Mouse (Mus musculus) intestine, postnatal 0 days (tissue): ENCODE results near the gene Tenm3. TPM values are rescaled to one million over a fixed set of nuclear protein-coding genes. Genes with fewer than 3 reads are reported as not detected.
A peak's percentile ranks its signal among the peaks of the same experiment; 100 is the strongest.

Experiments
- ATAC-seq: fragments of 200-750 bp; cut with Nextera tagmentation; 2 replicates; pipeline ENCODE4 v1.8.0; 2017; ENCODE audit warnings: mild to moderate bottlenecking, moderate TSS enrichment, moderate library complexity
- H3K27ac ChIP-seq: fragments of 300-500 bp; sonication (generic); 2 replicates; pipeline ENCODE4 v1.5.1; 2014; ENCODE audit warnings: mild to moderate bottlenecking, low read depth, low read length, moderate library complexity
- H3K27me3 ChIP-seq: fragments of 300-500 bp; sonication (generic); replicated peaks from 2 replicates; pipeline ENCODE4 v1.6.1; 2014; ENCODE audit warnings: low read length, mixed read lengths; ENCODE audit not compliant: control insufficient read depth, insufficient read depth
- H3K36me3 ChIP-seq: fragments of 300-500 bp; sonication (generic); 2 replicates; pipeline ENCODE4 v1.6.1; 2014; ENCODE audit warnings: mild to moderate bottlenecking, moderate library complexity; ENCODE audit not compliant: control insufficient read depth, insufficient read depth
- H3K4me1 ChIP-seq: fragments of 300-500 bp; sonication (generic); replicated peaks from 2 replicates; pipeline ENCODE4 v1.6.1; 2014; ENCODE audit warnings: antibody characterized with exemption, low read length, mixed read lengths; ENCODE audit not compliant: control insufficient read depth, insufficient read depth
- H3K4me2 ChIP-seq: fragments of 300-500 bp; sonication (generic); replicated peaks from 2 replicates; pipeline ENCODE4 v1.6.1; 2014; ENCODE audit warnings: low read depth, mild to moderate bottlenecking, moderate library complexity
- H3K4me3 ChIP-seq: fragments of 300-500 bp; sonication (generic); 2 replicates; pipeline ENCODE4 v1.5.1; 2014; ENCODE audit warnings: low read depth, low read length
- H3K9ac ChIP-seq: fragments of 300-500 bp; sonication (generic); 2 replicates; pipeline ENCODE4 v1.6.1; 2014; ENCODE audit warnings: mild to moderate bottlenecking, low read depth, low read length
- H3K9me3 ChIP-seq: fragments of 300-500 bp; sonication (generic); 2 replicates; pipeline ENCODE4 v1.6.1; 2016; ENCODE audit warnings: mixed run types; ENCODE audit not compliant: control insufficient read depth
- CTCF ChIP-seq: sonication (generic); IDR thresholded peaks from 2 replicates; pipeline ENCODE4 v1.5.1; 2016; ENCODE audit warnings: low read depth, mild to moderate bottlenecking, control low read depth, antibody characterized with exemption, moderate library complexity
- WGBS: fragments of 180-500 bp; shearing (Covaris S2); extraction: QIAGEN DNeasy Blood & Tissue Kit; methylation state at CpG from one replicate; pipeline ENCODE4 v1.1.7; 2014; 5-methylcytosine and 5-hydroxymethylcytosine counted together
- polyA plus RNA-seq: library from polyadenylated mRNA; unstranded; fragments of >200 nt; fragmentation: Nextera tagmentation; extraction: Ambion mirVana; gene quantifications from 2 replicates; pipeline ENCODE4 v1.2.1, GENCODE M21; 2015

The Tenm3 gene
- polyA plus RNA-seq, 1 experiment from 2014 or later = 5.3 TPM

GRCm38 (mm10) chr8:48649415-48649814 is 194.3 kb downstream of the Tenm3 start:
- 71% methylated on average over 7 of the region's 7 CpGs for WGBS
- Histone ChIP-seq H3K4me1 (no peaks in the 10 kb centered on the region), H3K27me3 (no peaks in the 10 kb centered on the region), H3K4me2 (no peak overlapping the region), H3K27ac (no peak overlapping the region), H3K9ac (no peak overlapping the region), H3K9me3 (no peaks in the 10 kb centered on the region), H3K4me3 (no peak overlapping the region), H3K36me3 (no peaks in the 10 kb centered on the region)
- no peak for TF ChIP-seq CTCF
- no peak for ATAC-seq

- WGBS = 58% methylated on average over 18 of the region's 18 CpGs
Measured at GRCm38 (mm10) chr8:48646110-48646509, 197.6 kb downstream of the Tenm3 start.

GRCm38 (mm10) chr8:48638129-48638528 is 205.6 kb downstream of the Tenm3 start:
- Histone ChIP-seq H3K4me1 (no peaks in the 10 kb centered on the region), H3K4me2 (no peak overlapping the region), H3K36me3 (no peaks in the 10 kb centered on the region), H3K27ac (no peak overlapping the region), H3K9ac (no peak overlapping the region), H3K4me3 (no peak overlapping the region), H3K9me3 (no peaks in the 10 kb centered on the region), H3K27me3 (no peaks in the 10 kb centered on the region)
- TF ChIP-seq CTCF = no peak
- 54% methylated on average over 4 of the region's 4 CpGs for WGBS
- no peak for ATAC-seq

More at GRCm38 (mm10) chr8:48646110-48646509, 197.6 kb downstream of the Tenm3 start:
- ATAC-seq = no peak
- H3K36me3 ChIP-seq = no peaks in the 10 kb centered on the region
- no peak overlapping the region for H3K9ac ChIP-seq
- H3K4me2 ChIP-seq = peak overlapping the region; percentile 38
- H3K4me3 ChIP-seq = no peak overlapping the region
- TF ChIP-seq CTCF = no peak
- no peaks in the 10 kb centered on the region for H3K9me3 ChIP-seq
- H3K27ac ChIP-seq = no peak overlapping the region
- H3K27me3 ChIP-seq = no peaks in the 10 kb centered on the region
- H3K4me1 ChIP-seq = no peaks in the 10 kb centered on the region

- Histone ChIP-seq H3K36me3 (no peaks in the 10 kb centered on the region), H3K4me3 (no peak overlapping the region), H3K27me3 (no peaks in the 10 kb centered on the region), H3K27ac (no peak overlapping the region), H3K4me2 (no peak overlapping the region), H3K9me3 (no peaks in the 10 kb centered on the region), H3K9ac (no peak overlapping the region), H3K4me1 (no peaks in the 10 kb centered on the region)
- WGBS = 47% methylated on average over 5 of the region's 5 CpGs
- peak; percentile 71; the same call in 1 of the 2 replicates for ATAC-seq
- TF ChIP-seq CTCF = no peak
Measured at GRCm38 (mm10) chr8:48636979-48637378, 206.8 kb downstream of the Tenm3 start.

- TF ChIP-seq CTCF = no peak
- H3K4me3 ChIP-seq = no peak overlapping the region
- no peaks in the 10 kb centered on the region for H3K27me3 ChIP-seq
- no peak overlapping the region for H3K9ac ChIP-seq
- WGBS = 26% methylated on average over 4 of the region's 4 CpGs
- H3K4me2 ChIP-seq = no peak overlapping the region
- peak; percentile 32; the same call in 1 of the 2 replicates for ATAC-seq
- no peaks in the 10 kb centered on the region for H3K9me3 ChIP-seq
- no peak overlapping the region for H3K27ac ChIP-seq
- no peaks in the 10 kb centered on the region for H3K36me3 ChIP-seq
- no peaks in the 10 kb centered on the region for H3K4me1 ChIP-seq
Measured at GRCm38 (mm10) chr8:48635815-48636214, 207.9 kb downstream of the Tenm3 start.

GRCm38 (mm10) chr8:48633426-48633825 is 210.3 kb downstream of the Tenm3 start:
- Histone ChIP-seq H3K4me3 (no peak overlapping the region), H3K4me1 (no peaks in the 10 kb centered on the region), H3K4me2 (no peak overlapping the region), H3K9ac (no peak overlapping the region), H3K9me3 (no peaks in the 10 kb centered on the region), H3K36me3 (no peaks in the 10 kb centered on the region), H3K27me3 (no peaks in the 10 kb centered on the region), H3K27ac (no peak overlapping the region)
- 62% methylated on average over 8 of the region's 8 CpGs for whole genome bisulfite sequencing
- TF ChIP-seq CTCF = no peak
- no peak for ATAC-seq
